Mouse (Mus musculus) mammary gland, adult 2 months (tissue): ENCODE data around the gene Ugt1a6a. TPM values are rescaled to one million over a fixed set of nuclear protein-coding genes. Genes with fewer than 3 reads are reported as not detected.

Experiments
- polyA plus RNA-seq: library from polyadenylated mRNA; depleted of rRNA; stranded (reverse); fragments of >200 nt; gene quantifications from 2 replicates; pipeline ENCODE4 v1.2.3, GENCODE M21; 2012; ENCODE audit warnings: low replicate concordance; rRNA removed

Gene Ugt1a6a
- 24.6 and 50.6 TPM in 2 replicates for polyA plus RNA-seq

GRCm38 (mm10) chr1:88134457-88135011, at the start of gene Ugt1a6a:
TSS of gene Ugt1a6a (plus strand) at chr1:88134809.

GRCm38 (mm10) chr1:88087513-88087912, 47.1 kb upstream of the Ugt1a6a start, which contains the start of gene Ugt1a8:
TSS of gene Ugt1a8 (plus strand) at chr1:88087813.

GRCm38 (mm10) chr1:88094941-88095492, 39.6 kb upstream of the Ugt1a6a start, which contains the start of gene Ugt1a7c:
TSS of gene Ugt1a7c (plus strand) at chr1:88095062.

GRCm38 (mm10) chr1:88103019-88103418, 31.6 kb upstream of the Ugt1a6a start, which contains the start of gene Ugt1a6b:
TSS of gene Ugt1a6b (plus strand) at chr1:88103252.

GRCm38 (mm10) chr1:88165711-88166110, 31.1 kb downstream of the Ugt1a6a start, which contains the start of gene Ugt1a5:
TSS of gene Ugt1a5 (plus strand) at chr1:88166012.

GRCm38 (mm10) chr1:88200456-88200855, 65.8 kb downstream of the Ugt1a6a start, which contains the start of gene Ugt1a2:
TSS of gene Ugt1a2 (plus strand) at chr1:88200601.

GRCm38 (mm10) chr1:88205294-88205922, 70.8 kb downstream of the Ugt1a6a start, which contains the start of gene Dnajb3:
TSS of gene Dnajb3 (minus strand) at chr1:88205782.

GRCm38 (mm10) chr1:88211812-88212211, 77.2 kb downstream of the Ugt1a6a start, which contains the start of gene Ugt1a1:
TSS of gene Ugt1a1 (plus strand) at chr1:88211959.

GRCm38 (mm10) chr1:88226670-88227379, 92.2 kb downstream of the Ugt1a6a start, which contains the start of gene Mroh2a:
TSS of gene Mroh2a (plus strand) at chr1:88226986.

Other genes with a start within 250 kb of the Ugt1a6a start
- gene Usp40, start 126.3 kb upstream of the Ugt1a6a start, polyA plus RNA-seq, result 5.8 and 15.8 TPM in 2 replicates
- not detected in 2 replicates for gene Ugt1a10, start 79.4 kb upstream of the Ugt1a6a start, polyA plus RNA-seq
- gene Ugt1a9, start 64.0 kb upstream of the Ugt1a6a start, polyA plus RNA-seq, result 0.10 and 0.30 TPM in 2 replicates
- 0.11 TPM in 1 of 2 replicates, not detected in the other for gene Ugt1a8, start 47.0 kb upstream of the Ugt1a6a start, polyA plus RNA-seq
- 2.8 and 3.6 TPM in 2 replicates for gene Ugt1a7c, start 39.7 kb upstream of the Ugt1a6a start, polyA plus RNA-seq
- gene Ugt1a6b, start 31.6 kb upstream of the Ugt1a6a start, polyA plus RNA-seq, result 18.2 and 37.5 TPM in 2 replicates
- 0.10 and 0.46 TPM in 2 replicates for gene Ugt1a5, start 31.2 kb downstream of the Ugt1a6a start, polyA plus RNA-seq
- gene Ugt1a2, start 65.8 kb downstream of the Ugt1a6a start, polyA plus RNA-seq, result 0.16 and 0.23 TPM in 2 replicates
- 0.52 and 1.2 TPM in 2 replicates for gene Dnajb3, start 71.0 kb downstream of the Ugt1a6a start, polyA plus RNA-seq
- 0.66 and 2.0 TPM in 2 replicates for gene Ugt1a1, start 77.2 kb downstream of the Ugt1a6a start, polyA plus RNA-seq
- gene Mroh2a, start 92.2 kb downstream of the Ugt1a6a start, polyA plus RNA-seq, result 0.16 TPM in 2 replicates
- gene Hjurp, start 142.8 kb downstream of the Ugt1a6a start, polyA plus RNA-seq, result 34.6 and 70.9 TPM in 2 replicates
- gene Trpm8, start 142.9 kb downstream of the Ugt1a6a start, polyA plus RNA-seq, result 0.05 TPM in 1 of 2 replicates, not detected in the other